Mouse (Mus musculus) layer of hippocampus, adult 9-10 months (tissue): ENCODE results near the gene Ina.

ENCODE experiments used
- DNase-seq: peaks from one replicate; pipeline ENCODE4 v3.0.0; 2022; ENCODE audit warnings: low spot score

Ina gene

DNA sequence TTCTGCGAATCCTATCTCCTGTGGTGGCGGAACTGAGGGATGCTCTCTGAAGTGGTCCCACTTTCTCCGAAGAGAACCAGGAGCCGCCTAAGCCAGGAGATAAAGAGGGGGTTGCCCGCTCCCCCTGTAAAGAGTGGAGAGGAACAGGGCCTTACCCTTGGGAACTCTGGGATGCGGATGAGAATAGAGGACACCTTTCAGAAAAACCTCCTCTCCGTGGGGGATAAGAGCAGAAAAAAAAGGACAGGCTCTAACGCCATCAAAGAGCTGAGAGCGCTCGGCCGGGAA is 395 bp upstream of the Ina start:
- DNase-seq, result no peak

DNA sequence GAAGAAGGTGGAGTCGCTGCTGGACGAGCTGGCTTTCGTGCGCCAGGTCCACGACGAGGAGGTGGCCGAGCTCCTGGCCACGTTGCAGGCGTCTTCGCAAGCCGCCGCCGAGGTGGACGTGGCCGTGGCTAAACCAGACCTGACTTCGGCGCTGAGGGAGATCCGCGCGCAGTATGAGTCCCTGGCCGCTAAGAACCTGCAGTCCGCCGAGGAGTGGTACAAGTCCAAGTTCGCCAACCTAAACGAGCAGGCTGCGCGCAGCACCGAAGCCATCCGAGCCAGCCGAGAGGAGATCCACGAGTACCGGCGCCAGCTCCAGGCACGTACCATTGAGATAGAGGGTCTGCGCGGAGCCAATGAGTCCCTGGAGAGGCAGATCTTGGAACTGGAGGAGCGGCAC is 898 bp downstream of the Ina start:
- no peak for DNase-seq

DNA sequence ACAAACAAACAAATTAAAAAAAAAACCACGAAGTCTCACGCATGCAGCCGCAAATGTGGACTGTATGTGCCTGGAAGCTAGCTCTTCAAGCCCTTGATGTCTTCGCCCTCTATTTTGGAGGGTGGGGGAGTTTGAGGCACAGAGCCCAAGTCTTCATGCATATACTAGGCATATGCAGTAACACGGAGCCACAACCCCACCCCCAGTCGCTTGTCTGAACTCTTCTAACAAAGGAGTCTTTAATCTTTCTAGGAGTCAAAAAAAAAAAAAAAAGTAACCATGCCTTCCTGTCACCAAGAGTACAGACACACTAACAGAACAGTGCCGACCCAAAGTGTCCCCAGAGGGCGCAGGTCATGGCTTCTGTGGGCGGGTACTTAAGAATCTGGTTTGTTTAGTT is 1.5 kb downstream of the Ina start:
- no peak for DNase-seq

DNA sequence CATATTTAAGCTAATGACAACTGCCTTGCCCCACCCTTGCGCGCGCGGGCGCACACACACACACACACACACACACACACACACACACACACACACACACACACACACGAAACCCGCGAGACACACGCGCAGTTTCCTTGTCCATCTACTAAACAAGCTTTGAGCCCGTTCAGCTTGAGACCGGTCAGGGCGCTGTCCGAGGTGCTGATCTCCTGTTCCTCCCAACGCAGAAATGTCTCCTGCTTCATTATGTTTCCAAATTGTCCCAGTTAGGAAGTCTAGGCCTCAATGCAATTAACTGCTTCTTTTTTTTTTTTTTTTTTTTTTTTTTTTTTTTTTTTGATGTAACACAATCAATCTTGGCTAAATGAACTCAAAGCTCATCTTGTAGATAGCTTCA is 2.0 kb downstream of the Ina start:
- no peak for DNase-seq

DNA sequence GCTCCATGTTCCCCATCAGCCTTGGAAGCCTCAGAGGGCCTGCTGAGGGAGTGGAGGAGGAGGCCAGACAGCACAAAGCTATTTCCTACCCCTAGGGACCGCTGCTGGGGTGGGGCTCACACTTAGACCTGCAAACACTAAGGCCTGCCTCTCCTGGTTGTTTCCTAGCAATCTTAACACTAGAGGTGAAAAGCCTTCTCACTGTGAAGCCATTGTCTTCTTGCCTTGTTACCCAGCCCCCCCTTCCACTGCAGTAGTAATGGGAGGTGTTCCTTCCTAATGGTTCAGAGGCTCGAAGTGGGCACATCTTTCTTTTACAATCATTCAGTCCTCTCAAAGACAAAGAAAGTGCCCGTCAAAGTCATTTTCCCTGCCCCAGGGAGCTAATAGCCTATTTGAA is 3.3 kb downstream of the Ina start:
- DNase-seq, result no peak

DNA sequence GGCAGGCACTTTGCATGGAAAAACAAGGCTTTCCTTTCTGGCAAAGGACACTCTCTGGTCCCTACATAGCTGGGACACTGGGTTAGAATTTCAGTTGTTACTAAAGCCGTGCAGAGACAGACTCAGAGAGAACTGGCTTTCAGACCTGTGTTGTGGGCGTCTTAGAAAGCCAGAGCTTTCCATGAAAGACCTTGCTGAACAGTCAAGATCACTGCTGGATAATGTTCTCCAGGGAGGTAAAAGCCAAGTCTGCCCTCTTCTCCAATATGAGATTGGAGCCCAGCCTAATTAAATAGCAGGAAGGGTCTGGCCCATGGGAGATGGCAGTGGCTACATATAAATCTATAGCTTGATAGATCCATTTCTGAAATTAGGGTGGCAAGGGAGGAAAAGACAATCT is 3.8 kb downstream of the Ina start:
- DNase-seq, result no peak

DNA sequence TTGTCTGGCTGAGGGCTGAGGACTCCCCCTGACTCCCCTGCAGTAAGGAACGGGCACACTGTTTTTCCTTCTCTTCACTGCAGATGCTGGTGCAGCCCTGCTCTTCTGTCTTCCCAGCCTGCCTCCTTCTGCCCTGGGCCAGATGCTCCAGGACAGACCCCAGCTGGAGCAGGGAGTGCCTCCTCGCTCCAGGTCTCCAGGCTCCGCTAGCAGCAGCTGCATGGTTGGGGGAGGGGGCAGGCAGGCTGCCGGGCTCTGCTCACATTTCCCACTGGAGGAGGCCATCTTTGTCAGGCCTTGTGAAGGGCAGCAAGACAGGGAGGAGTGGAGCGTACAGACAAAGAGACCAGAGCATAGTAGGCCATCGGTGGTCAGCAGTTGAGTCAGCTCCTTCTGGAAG is 4.8 kb downstream of the Ina start:
- DNase-seq, result no peak

DNA sequence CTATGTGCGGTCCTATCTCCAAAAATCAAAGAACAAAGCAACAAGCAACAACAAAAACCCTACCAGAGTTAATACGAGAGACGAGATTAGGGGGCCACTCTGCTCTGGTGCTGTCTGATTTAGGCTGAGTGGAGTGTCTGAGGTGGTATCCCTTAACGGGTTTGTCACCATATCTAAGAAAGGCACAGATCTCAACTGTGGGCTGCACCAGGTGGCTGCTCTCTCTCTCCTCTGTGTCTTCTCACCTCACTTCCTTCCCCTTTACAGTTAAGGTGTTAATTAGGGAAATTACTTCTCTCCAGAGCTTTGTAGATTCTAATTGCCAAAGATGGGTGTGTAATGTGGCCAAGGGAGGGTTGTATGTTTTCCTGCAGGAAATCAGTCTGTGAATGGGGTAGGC is 8.2 kb downstream of the Ina start:
- DNase-seq, result no peak

DNA sequence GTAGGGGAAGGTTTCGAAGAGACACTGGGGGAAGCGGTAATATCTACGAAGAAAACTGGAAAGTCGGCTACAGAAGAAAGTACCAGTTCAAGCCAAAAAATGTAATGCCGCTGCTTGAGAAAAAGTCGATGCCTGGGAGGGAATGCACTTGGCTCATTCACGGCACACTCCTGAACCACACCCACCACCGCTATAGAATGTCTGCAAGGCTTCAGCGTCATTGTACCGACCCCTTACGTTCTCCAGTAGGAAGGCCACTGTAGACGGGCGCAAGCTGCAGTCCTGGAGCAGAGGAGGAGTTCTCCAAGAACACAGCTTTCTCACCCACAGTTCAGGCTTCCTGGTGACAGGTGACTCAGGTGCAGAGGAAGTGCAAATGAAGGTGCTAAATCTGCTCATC is 9.0 kb downstream of the Ina start:
- no peak for DNase-seq

DNA sequence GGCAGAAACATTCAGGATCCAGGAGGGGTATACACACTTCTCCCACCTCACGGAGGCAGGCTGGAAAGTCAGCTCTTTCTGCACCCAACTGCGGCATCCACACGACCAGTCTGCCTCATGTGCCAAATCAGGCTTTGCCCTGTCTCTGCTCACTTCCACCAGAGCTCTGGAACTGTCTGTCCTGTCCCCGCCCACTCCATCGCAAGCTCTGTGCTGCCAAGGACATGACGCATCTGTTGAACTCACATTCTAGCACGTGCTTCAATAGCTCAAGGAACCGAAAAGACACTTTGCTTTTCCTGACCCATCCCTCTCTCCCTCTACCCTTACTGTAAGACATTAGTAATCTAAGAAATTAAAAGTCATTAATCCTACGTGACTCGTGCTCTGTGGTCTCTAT is 10.5 kb downstream of the Ina start:
- no peak for DNase-seq

DNA sequence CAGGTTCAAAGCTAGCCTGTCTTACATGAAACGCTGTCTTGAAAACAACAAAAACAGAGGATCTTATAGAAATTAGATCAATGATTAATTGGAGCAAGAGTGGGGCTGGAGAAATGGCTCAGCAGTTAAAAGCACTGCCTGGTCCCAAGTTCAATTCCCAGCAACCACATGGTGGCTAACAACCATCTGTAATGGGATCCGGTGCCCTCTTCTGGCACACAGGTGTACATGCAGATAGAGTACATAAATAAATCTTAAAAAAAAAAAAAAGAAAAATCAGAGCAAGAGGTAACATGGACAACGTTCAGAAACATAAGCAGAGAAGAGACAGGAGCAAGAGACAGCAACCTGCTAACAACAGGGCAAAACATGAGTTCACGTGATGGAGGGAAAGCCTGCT is 12.0 kb downstream of the Ina start:
- no peak for DNase-seq

DNA sequence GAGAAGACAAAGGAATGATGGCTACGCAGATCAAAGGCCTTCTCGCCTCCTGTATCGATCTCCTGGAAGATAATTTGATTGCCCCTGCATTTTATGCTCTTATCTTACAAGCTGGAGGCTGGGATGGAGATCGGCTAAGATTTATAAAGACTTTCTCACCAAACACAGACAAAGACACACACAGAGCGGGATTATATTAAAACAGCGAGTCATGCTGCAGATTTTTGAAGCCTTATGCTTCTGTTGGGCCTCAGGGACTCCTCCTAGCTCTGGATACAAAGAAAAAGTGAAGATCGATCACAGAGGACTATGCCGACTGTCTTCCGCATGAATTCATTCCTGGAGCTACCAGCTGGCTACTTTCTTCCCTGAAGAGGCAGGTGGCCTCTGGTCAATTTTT is 15.3 kb downstream of the Ina start:
- no peak for DNase-seq

DNA sequence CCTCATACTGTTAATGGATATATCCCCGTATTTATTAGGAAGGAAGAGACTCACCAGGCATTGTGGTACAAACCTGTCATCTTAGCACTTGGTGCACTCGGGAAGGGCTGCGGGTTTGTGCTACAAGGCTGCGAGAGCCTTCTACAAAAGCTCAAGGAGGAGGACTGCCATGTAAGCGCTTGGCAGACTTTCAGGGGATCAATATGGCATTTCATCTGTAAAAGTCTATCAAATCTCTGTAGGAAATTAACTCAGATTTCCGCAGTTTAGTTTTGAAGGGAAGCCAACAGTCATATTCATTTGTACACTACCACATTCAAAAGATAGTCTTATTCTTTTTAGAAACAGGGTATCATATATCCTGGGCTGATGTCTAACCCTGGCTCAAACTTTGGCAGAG is 17.3 kb downstream of the Ina start:
- no peak for DNase-seq

DNA sequence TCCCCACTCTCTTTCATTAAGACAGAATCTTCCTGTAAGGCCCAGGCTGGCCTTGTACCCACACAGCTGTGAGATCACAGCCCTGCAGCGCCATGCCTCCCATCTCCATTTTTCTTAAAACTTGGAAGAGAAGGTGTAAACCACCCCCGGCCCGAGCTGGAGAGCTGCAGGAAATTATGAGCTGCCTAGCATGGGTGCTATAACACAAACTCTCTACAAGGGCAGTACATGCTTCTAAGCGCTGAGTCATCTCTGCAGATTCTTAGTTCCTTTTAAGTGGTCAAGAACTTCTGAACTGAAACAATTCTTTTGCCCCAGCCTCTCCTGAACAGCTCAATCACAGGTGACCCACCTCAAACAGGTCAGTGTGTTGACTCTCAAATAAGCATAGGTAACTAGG is 20.4 kb downstream of the Ina start:
- no peak for DNase-seq

DNA sequence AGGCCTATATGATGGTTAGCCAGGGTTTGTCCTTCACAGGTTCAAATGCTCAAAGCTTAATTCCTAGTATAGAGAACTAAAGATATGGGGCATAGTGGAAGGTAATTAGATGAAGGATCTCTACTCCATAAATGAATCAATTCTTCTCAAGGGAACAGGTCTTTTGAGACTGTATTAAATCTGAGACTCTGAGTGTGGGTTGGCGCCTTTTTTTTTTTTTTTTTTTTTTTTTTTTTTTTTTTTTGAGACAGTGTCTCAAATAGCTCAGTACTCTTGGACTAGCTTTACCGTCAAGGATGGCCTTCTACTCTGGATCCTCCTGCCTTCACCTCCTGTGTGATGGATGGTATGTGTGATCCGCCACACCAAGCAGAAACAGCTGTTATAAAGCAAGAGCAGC is 22.1 kb downstream of the Ina start:
- DNase-seq, result no peak

DNA sequence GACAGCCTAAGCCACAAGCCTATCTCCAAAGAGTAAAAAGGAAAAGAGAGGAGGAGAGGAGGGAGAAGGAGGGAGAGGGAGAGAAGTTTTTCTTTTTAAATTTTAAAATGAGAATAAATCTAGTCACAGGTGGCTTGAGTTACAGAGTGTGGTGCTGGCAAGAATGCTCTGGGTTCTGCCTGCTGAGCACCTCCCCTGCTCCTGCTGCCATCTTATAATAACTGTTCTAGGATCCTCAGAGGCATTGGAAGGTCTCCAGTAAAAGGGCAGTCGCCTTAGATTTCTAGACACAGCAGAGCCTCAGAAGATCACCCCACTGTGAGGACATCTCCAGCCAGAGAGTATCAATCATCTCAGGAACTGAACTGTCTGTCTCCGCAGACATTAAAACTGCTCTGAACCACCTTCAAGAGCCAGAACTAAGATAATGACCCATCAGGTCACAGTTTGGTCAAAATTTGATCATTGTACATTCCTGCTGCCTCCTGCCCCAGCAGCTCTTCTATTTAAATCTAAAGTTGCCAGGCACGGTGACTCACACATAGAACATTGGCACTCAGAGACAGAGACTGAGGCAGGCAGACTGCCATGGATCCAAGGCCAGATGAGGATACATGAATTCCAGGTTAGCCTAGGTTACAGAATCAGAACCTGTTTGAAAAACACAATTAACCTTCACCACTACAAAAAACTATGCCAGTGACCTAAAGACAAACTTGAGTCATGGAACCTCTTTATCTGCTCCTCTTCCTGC is 26.4 kb downstream of the Ina start:
- DNase-seq, result no peak

DNA sequence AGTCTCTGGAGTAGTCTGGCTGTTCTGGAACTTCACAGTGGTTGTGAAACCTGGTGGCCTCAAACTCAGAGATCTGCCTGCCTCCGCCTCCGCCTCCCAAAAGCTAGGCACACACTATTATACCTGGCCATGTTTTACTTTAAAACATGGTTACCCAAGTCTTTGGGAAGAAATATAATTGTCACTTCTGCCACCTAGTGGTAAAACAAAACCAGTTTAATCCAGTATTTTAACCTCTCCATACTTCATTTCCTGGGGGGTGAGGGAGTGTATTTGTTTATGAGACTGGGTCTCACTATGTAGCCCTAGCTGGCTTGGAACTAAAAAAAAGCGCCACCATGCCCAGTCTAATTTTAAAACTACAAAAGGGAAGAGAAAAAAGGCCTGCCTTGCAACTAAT is 29.1 kb downstream of the Ina start:
- DNase-seq, result no peak

DNA sequence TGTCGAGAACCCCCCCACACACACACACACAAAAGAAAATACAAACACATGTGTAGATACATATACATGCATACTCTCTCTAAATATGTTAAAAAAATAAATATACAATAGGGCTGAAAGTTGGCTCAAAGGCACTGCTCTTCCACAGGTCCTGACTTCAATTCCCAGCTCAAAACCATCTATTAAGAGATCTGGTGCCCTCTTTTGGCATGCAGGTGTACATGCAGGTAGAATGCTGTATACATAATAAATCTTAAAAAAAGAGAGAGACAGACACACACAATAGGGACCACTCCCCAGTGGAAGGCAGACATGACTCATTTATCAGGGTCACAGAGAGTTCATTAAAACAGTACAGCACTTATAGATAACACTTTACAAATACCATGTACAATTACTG is 31.8 kb downstream of the Ina start:
- DNase-seq, result no peak

DNA sequence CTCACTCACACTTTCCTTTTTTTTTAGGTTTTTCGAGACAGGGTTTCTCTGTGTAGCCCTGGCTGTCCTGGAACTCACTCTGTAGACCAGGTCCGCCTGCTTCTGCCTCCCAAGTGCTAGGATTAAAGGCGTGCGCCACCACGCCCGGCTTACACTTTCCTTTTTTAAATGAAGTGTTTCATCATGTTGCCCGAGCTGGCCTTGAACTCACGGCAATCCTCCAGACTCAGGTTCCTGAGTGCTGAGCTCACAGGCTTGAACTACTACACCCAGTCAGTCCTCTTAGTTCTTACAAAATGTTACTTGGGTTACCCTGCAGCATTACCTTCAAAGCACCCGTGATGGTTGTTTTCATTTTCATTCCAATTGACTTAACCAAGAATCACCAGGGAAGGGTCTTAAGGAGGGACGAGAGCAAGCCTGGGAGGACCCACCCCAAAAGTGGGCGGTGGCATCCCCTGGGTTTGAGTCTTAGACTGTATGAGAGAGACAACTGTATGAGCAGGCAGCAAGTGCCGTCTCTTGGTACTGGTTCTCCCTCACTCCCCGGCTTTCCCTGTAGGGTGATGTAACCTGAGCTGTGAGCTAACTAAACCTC is 32.8 kb downstream of the Ina start:
- no peak for DNase-seq

DNA sequence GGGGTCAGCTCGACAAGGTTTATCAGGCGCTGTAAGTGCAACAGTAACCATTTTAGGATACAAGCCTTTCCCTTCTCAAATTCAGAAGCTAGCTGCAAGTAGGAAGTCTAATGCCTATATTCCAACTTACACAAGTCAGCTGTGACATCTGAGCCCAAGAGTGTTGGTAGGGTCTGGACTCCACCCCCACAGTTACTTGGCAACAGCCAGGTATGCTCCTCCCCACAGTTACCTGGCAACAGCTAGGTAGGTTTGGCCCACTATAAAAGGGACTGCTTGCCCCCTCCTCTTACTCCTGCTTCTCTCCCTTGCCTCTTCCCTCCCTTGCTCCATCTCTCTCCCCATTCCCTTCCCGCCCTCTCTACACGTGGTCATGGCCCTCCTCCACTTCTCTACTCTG is 34.6 kb downstream of the Ina start:
- no peak for DNase-seq

DNA sequence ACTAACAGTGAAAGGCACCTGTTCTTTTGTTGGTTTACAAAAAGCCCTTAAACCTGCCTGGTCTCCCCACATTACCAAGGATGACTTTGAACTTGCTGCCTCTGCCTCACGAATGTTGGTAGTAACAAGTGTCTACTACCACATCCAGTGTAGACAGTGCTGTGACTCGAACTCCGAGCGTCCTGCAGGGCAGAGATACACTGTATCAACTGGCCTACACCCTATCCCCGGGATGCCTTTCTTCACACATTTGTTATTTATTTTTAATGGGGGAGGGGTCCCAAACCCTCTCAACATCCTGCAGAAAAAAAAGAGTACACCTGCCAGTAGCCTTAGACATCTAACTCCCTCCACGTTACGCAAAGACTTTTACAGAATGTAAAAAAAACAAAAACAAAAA is 35.3 kb downstream of the Ina start:
- no peak for DNase-seq

DNA sequence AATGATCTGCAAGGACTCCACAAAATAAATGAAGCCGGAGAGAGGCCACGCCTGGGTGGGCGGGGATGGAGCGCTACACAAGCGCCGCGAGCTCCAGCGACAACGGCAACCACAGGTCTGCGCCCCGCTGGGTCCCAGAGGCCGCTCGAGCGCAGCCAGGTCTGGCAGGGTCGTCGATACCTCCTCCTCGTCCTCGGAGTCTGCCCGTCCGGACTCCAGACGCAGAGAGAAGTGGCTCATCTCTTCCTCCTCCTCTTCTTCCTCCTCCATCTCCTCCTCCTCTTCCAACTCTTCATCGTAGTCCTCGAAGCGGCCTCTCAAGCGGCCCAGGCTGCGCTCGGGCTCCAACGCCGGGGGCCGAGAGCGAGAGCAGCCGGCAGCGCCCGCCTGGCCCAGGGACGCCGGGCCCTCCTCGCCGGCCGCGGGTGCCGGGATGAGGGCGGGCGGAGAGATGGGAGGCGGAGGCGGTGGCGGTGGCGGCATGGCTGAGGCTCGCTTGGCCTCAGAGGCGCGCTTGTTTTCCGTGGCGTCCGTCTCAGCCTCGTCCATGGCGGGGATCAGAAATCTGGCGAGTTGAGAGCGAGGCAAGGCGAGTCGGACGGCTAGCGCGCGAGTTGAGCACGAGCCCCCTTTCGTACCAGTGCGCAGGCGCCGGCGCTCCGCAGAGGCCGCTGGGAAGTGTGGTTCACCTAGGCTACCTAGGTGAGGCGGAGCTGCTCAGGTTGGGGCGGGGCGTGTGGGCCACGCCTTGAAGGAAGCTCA is 36.0 kb downstream of the Ina start, which contains the start of gene Pcgf6:
Pcgf6 (minus strand) TSS at position 636 of the 762 bp plus-strand sequence.
- DNase-seq, result peak; percentile 18

DNA sequence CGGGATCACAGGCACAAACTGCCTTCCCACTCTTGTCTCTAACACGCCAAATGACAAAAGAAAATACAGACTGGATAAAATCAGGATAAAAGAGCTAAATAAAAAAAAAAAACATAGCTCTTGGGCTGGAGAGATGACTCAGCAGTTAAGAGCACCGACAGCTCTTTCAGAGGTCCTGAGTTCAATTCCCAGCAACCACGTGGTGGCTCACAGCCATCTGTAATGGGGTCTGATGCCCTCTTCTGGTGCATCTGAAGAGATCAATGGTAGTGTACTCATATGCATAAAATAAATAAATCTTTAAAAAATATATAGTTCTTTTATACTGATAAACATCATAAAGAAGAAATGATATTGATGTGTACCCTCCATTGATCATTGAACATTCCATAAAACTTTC is 38.4 kb downstream of the Ina start:
- DNase-seq, result no peak

DNA sequence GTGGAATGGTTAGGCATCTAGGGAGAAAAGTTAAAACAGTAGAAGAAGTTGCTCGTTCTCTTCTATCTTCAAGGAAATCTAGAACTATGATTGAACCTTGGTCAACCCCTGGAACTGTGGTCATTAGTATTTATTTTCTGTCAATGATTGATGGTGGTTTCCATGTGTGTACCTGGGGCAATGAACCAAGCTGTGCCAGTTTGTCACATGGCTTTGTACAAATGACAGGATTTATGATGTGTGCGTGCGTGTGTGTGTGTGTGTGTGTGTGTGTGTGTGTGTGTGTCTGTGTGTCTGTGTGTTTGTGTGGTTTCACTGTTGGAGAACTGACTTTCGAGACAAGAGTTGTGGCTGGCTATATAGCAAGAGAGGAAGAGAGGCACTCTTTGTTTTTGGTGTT is 39.0 kb downstream of the Ina start:
- DNase-seq, result no peak
